Mouse (Mus musculus): Measurements from ENCODE around the gene Lce1a1. TPM values are rescaled to one million over a fixed set of nuclear protein-coding genes. Genes with fewer than 3 reads are reported as not detected.

Gene Lce1a1
- total RNA-seq, 2 experiments from 2014 or later = not detected

Other genes with a start within 250 kb of the Lce1a1 start
- gene Sprr2i, start 240.3 kb downstream of the Lce1a1 start, total RNA-seq (2021) = not detected
- not detected for gene Sprr2j-ps, start 230.2 kb downstream of the Lce1a1 start, total RNA-seq (2021)
- 1 to 10 TPM; 3.9 to 5.2 TPM for gene Gm9774, start 218.9 kb downstream of the Lce1a1 start, total RNA-seq (2021)
- not detected for gene Sprr2k, start 215.7 kb downstream of the Lce1a1 start, total RNA-seq (2021)
- gene Sprr1b, start 209.5 kb downstream of the Lce1a1 start, total RNA-seq (2021) = not detected
- gene Sprr3, start 189.6 kb downstream of the Lce1a1 start, total RNA-seq (2021) = not detected
- not detected for gene Sprr1a, start 162.4 kb downstream of the Lce1a1 start, total RNA-seq (2021)
- gene Sprr4, start 147.8 kb downstream of the Lce1a1 start, total RNA-seq (2021) = not detected
- gene 2310046K23Rik, start 113.8 kb downstream of the Lce1a1 start, total RNA-seq (2021) = not detected
- gene Ivl, start 74.6 kb downstream of the Lce1a1 start, total RNA-seq (2021) = not detected
- not detected for gene Smcp, start 59.3 kb downstream of the Lce1a1 start, total RNA-seq (2021)
- gene 2210017I01Rik, start 40.8 kb downstream of the Lce1a1 start, total RNA-seq (2021) = not detected
- gene Lce6a, start 26.6 kb downstream of the Lce1a1 start, total RNA-seq (2021) = not detected
- not detected for gene Lce1b, start 8.6 kb upstream of the Lce1a1 start, total RNA-seq (2021)
- not detected for gene Lce1a2, start 22.0 kb upstream of the Lce1a1 start, total RNA-seq (2021)
- gene Lce1c, start 30.9 kb upstream of the Lce1a1 start, total RNA-seq (2021) = not detected
- not detected for gene Lce1d, start 38.9 kb upstream of the Lce1a1 start, total RNA-seq (2021)
- gene Lce1e, start 60.8 kb upstream of the Lce1a1 start, total RNA-seq (2021) = not detected
- gene Lce1f, start 72.0 kb upstream of the Lce1a1 start, total RNA-seq (2021) = not detected
- not detected for gene Gm38119, start 90.8 kb upstream of the Lce1a1 start, total RNA-seq (2021)
- not detected for gene Lce1g, start 104.0 kb upstream of the Lce1a1 start, total RNA-seq (2021)
- not detected for gene Lce1h, start 116.8 kb upstream of the Lce1a1 start, total RNA-seq (2021)
- gene Lce1i, start 130.6 kb upstream of the Lce1a1 start, total RNA-seq (2021) = not detected
- not detected for gene Lce1j, start 142.2 kb upstream of the Lce1a1 start, total RNA-seq (2021)
- not detected for gene Lce1k, start 159.6 kb upstream of the Lce1a1 start, total RNA-seq (2021)
- gene Kprp, start 178.9 kb upstream of the Lce1a1 start, total RNA-seq (2021) = not detected
- gene Lce1l, start 203.0 kb upstream of the Lce1a1 start, total RNA-seq (2021) = not detected
- gene 2310050C09Rik, start 221.9 kb upstream of the Lce1a1 start, total RNA-seq (2021) = not detected

Data from heart, postnatal 10 days (tissue).